Comparison of ENCODE assay signal across 23 mouse cellular contexts in genomic region chr12:75897793-75898192, GRCm38 (mm10).
DNase-seq lines count a peak whose midpoint lies in the region; ATAC-seq and TF ChIP-seq lines count a peak whose summit lies in the region.
"Had no signal": no experiment of that assay in that cellular context is flagged by ENCODE, and none has a peak within 500 bp of the region (broad histone marks: within the 10 kb centered on the region; RNA-seq: fewer than 3 reads in every experiment).

No protein-coding gene starts in this region.

- H3K27ac ChIP-seq in midbrain, embryonic 16.5 days (ENCODE audit: low read length), result no peak overlapping the region
- H3K27ac ChIP-seq: heart, adult 2 months; hindbrain, embryonic 13.5 days; limb, embryonic 13.5 days; liver, embryonic 12.5 days; midbrain, embryonic 12.5 days had no signal

- no peaks in the 10 kb centered on the region for H3K9me3 ChIP-seq in midbrain, embryonic 16.5 days (replicated peaks; ENCODE audit: control insufficient read depth, low read length, poor library complexity, severe bottlenecking)
- H3K9me3 ChIP-seq: hindbrain, embryonic 13.5 days; limb, embryonic 13.5 days; liver, embryonic 12.5 days had no signal

- ATAC-seq in midbrain, embryonic 16.5 days, result no peak
- ATAC-seq: forebrain, postnatal 0 days; liver, embryonic 12.5 days had no signal

- whole genome bisulfite sequencing in midbrain, embryonic 16.5 days, result 91% methylated on average over 7 of the region's 7 CpGs

- H3K79me2 ChIP-seq in myocyte (ENCODE audit: control insufficient read depth, insufficient read depth), result no peaks in the 10 kb centered on the region

- H3K9ac ChIP-seq in midbrain, embryonic 16.5 days (ENCODE audit: low read depth, low read length), result no peak overlapping the region
- H3K9ac ChIP-seq: forebrain, postnatal 0 days; hindbrain, embryonic 13.5 days; limb, embryonic 13.5 days; liver, embryonic 12.5 days; midbrain, embryonic 12.5 days had no signal

- DNase-seq in adrenal gland, adult (ENCODE audit: inconsistent age in 2 of 2, low spot score in 1 of 2), result peak; percentile 54 to 83
- DNase-seq in adrenal gland, postnatal 4 days (ENCODE audit: low spot score in 2 of 2), result no peak
- peak; percentile 24 to 49 for DNase-seq in kidney, postnatal 36 days
- no peak for DNase-seq in kidney, postnatal 14 days
- peak; percentile 42 for DNase-seq in adrenal gland, adult 8-10 months
- DNase-seq in spleen, adult 12 weeks (ENCODE audit: low spot score), result no peak
- DNase-seq: cerebellum, adult 11-12 months; cerebellum, postnatal 14 days; forebrain, postnatal 0 days; gastrocnemius, postnatal 25 days; heart, adult 2 months; layer of hippocampus, postnatal 36 days; lung, adult 18-20 months; lung, postnatal 14 days; right cerebral cortex, postnatal 14 days; spleen, adult 18-20 months; thymus, postnatal 25 days had no signal

- no peak overlapping the region for H3K4me3 ChIP-seq in myocyte
- H3K4me3 ChIP-seq in midbrain, embryonic 16.5 days (ENCODE audit: low read depth, low read length), result no peak overlapping the region
- H3K4me3 ChIP-seq: heart, adult 2 months; hindbrain, embryonic 13.5 days; limb, embryonic 13.5 days; liver, embryonic 12.5 days; midbrain, embryonic 12.5 days had no signal

- no peaks in the 10 kb centered on the region for H3K27me3 ChIP-seq in myocyte (ENCODE audit: control insufficient read depth, insufficient read depth, insufficient read length)
- H3K27me3 ChIP-seq in midbrain, embryonic 16.5 days (ENCODE audit: control insufficient read depth, insufficient read depth, low read depth, low read length), result no peaks in the 10 kb centered on the region
- H3K27me3 ChIP-seq: hindbrain, embryonic 13.5 days; limb, embryonic 13.5 days; liver, embryonic 12.5 days; midbrain, embryonic 12.5 days had no signal

- no peak for TF ChIP-seq POLR2A in myocyte (IDR thresholded peaks at IDR 0.05; ENCODE audit: insufficient read length, low read depth)

- H3K4me1 ChIP-seq in midbrain, embryonic 16.5 days (ENCODE audit: control insufficient read depth, insufficient read depth, low read length), result no peaks in the 10 kb centered on the region
- H3K4me1 ChIP-seq: hindbrain, embryonic 13.5 days; limb, embryonic 13.5 days; liver, embryonic 12.5 days; midbrain, embryonic 12.5 days had no signal

- H3K36me3 ChIP-seq in myocyte (ENCODE audit: control insufficient read depth, insufficient read depth), result no peaks in the 10 kb centered on the region
- no peaks in the 10 kb centered on the region for H3K36me3 ChIP-seq in midbrain, embryonic 16.5 days (ENCODE audit: control insufficient read depth, insufficient read depth, low read length)
- H3K36me3 ChIP-seq: liver, embryonic 12.5 days had no signal

- H3K4me2 ChIP-seq in myocyte (ENCODE audit: low read depth), result no peak overlapping the region
- H3K4me2 ChIP-seq in midbrain, embryonic 16.5 days (ENCODE audit: low read length), result no peak overlapping the region
- H3K4me2 ChIP-seq: hindbrain, embryonic 13.5 days; limb, embryonic 13.5 days; liver, embryonic 12.5 days; midbrain, embryonic 12.5 days had no signal

- H3ac ChIP-seq in myocyte (ENCODE audit: control insufficient read depth, insufficient read length), result no peak overlapping the region

TF ChIP-seq in myocyte, 11 proteins besides CTCF, POLR2A, EP300 and RAD21:
- TF ChIP-seq E2F4 (IDR thresholded peaks at IDR 0.05; ENCODE audit: insufficient read depth) (no peak), USF1 (IDR thresholded peaks at IDR 0.05; ENCODE audit: low read depth) (peak; percentile 42)

Comparison
In these comparisons a context has a peak if more than half of its experiments do, and no peak if none do; other contexts are left out.
1. DNase-seq: peak in adrenal gland, adult (2 of 2), kidney, postnatal 36 days (2 of 2) and adrenal gland, adult 8-10 months (single experiment); none in adrenal gland, postnatal 4 days (0 of 2), kidney, postnatal 14 days (single experiment) and spleen, adult 12 weeks (single experiment).